Mouse (Mus musculus) testis, adult 2 months (tissue): ENCODE results near the gene Gsta3. TPM values are rescaled to one million over a fixed set of nuclear protein-coding genes. Genes with fewer than 3 reads are reported as not detected.

ENCODE experiments used
- H3K27ac ChIP-seq: fragments of 200-500 bp; 2 replicates; pipeline ENCODE4 v1.5.1; 2012; ENCODE audit warnings: low read depth, low read length; ENCODE audit not compliant: control insufficient read depth, insufficient read depth
- H3K27me3 ChIP-seq: fragments of 200-500 bp; 2 replicates; pipeline ENCODE4 v1.6.1; 2012; ENCODE audit warnings: mild to moderate bottlenecking, low read length, moderate library complexity; ENCODE audit not compliant: control insufficient read depth, insufficient read depth
- H3K36me3 ChIP-seq: fragments of 200-500 bp; 2 replicates; pipeline ENCODE4 v1.6.1; 2012; ENCODE audit warnings: mild to moderate bottlenecking, low read length; ENCODE audit not compliant: control insufficient read depth, insufficient read depth
- H3K4me1 ChIP-seq: fragments of 200-500 bp; 2 replicates; pipeline ENCODE4 v1.6.1; 2012; ENCODE audit warnings: low read length; ENCODE audit not compliant: control insufficient read depth, insufficient read depth
- H3K4me3 ChIP-seq: fragments of 200-500 bp; 2 replicates; pipeline ENCODE4 v1.5.1; 2012; ENCODE audit warnings: low read depth, mild to moderate bottlenecking, low read length, moderate library complexity, mixed read lengths; ENCODE audit not compliant: control insufficient read depth
- CTCF ChIP-seq: fragments of 200-500 bp; IDR thresholded peaks from 2 replicates; pipeline ENCODE4 v1.5.1; 2012; ENCODE audit warnings: low read depth, mild to moderate bottlenecking, inconsistent platforms, low read length, moderate library complexity; ENCODE audit not compliant: control insufficient read depth, insufficient read depth, insufficient replicate concordance
- POLR2A ChIP-seq: fragments of 200-500 bp; IDR thresholded peaks from 2 replicates; pipeline ENCODE4 v1.6.1; 2012; ENCODE audit warnings: low read depth, mild to moderate bottlenecking, inconsistent platforms, low read length, moderate library complexity; ENCODE audit not compliant: control insufficient read depth
- polyA plus RNA-seq: library from polyadenylated mRNA; depleted of rRNA; stranded (reverse); fragments of >200 nt; gene quantifications from 2 replicates; pipeline ENCODE4 v1.2.3, GENCODE M21; 2012

Gene Gsta3
- polyA plus RNA-seq, 1 experiment: 15.7 TPM

GRCm38 (mm10) chr1:21230376-21230775, 10.0 kb upstream of the Gsta3 start:
- TF ChIP-seq CTCF (no peak), POLR2A (no peak)
- Histone ChIP-seq H3K4me3 (no peak overlapping the region), H3K4me1 (no peaks in the 10 kb centered on the region), H3K36me3 (no peaks in the 10 kb centered on the region), H3K27ac (no peak overlapping the region), H3K27me3 (no peaks in the 10 kb centered on the region)

GRCm38 (mm10) chr1:21231744-21232464, 8.5 kb upstream of the Gsta3 start:
- H3K36me3 ChIP-seq: no peaks in the 10 kb centered on the region
- H3K27ac ChIP-seq: peak overlapping the region; percentile 29; the same call in 1 of the 2 replicates
- H3K4me3 ChIP-seq: no peak overlapping the region
- H3K27me3 ChIP-seq: no peaks in the 10 kb centered on the region
- TF ChIP-seq CTCF (no peak), POLR2A (no peak)
- H3K4me1 ChIP-seq: no peaks in the 10 kb centered on the region

- TF ChIP-seq POLR2A (no peak), CTCF (no peak)
- H3K27ac ChIP-seq: peak overlapping the region; percentile 29; the same call in 1 of the 2 replicates
- H3K27me3 ChIP-seq: no peaks in the 10 kb centered on the region
Measured at GRCm38 (mm10) chr1:21232516-21232915, 7.9 kb upstream of the Gsta3 start.

GRCm38 (mm10) chr1:21235359-21235758, 5.0 kb upstream of the Gsta3 start:
- no peaks in the 10 kb centered on the region for H3K36me3 ChIP-seq
- H3K27me3 ChIP-seq: no peaks in the 10 kb centered on the region
- H3K27ac ChIP-seq: no peak overlapping the region
- TF ChIP-seq CTCF (no peak), POLR2A (no peak)
- H3K4me1 ChIP-seq: no peaks in the 10 kb centered on the region; the same call in 1 of the 2 replicates
- no peak overlapping the region for H3K4me3 ChIP-seq

More at GRCm38 (mm10) chr1:21232516-21232915, 7.9 kb upstream of the Gsta3 start:
- no peaks in the 10 kb centered on the region for H3K4me1 ChIP-seq
- no peaks in the 10 kb centered on the region for H3K36me3 ChIP-seq
- H3K4me3 ChIP-seq: no peak overlapping the region

GRCm38 (mm10) chr1:21241096-21241495, 707 bp downstream of the Gsta3 start:
- H3K4me1 ChIP-seq: no peaks in the 10 kb centered on the region; the same call in 1 of the 2 replicates
- H3K4me3 ChIP-seq: no peak overlapping the region

GRCm38 (mm10) chr1:21244290-21244960, 4.0 kb downstream of the Gsta3 start:
- H3K36me3 ChIP-seq: no peaks in the 10 kb centered on the region
- no peak for TF ChIP-seq CTCF
- no peaks in the 10 kb centered on the region; the same call in 1 of the 2 replicates for H3K4me1 ChIP-seq
- no peaks in the 10 kb centered on the region for H3K27me3 ChIP-seq
- H3K27ac ChIP-seq: no peak overlapping the region
- no peak overlapping the region for H3K4me3 ChIP-seq

More at GRCm38 (mm10) chr1:21241096-21241495, 707 bp downstream of the Gsta3 start:
- Histone ChIP-seq H3K36me3 (no peaks in the 10 kb centered on the region), H3K27me3 (no peaks in the 10 kb centered on the region), H3K27ac (0 out of 2 replicates have a peak overlapping the region, but pooled peaks have one; percentile 6)
- no peak for TF ChIP-seq CTCF
- TF ChIP-seq POLR2A: no peak

- no peaks in the 10 kb centered on the region for H3K36me3 ChIP-seq
- no peak overlapping the region for H3K27ac ChIP-seq
- no peaks in the 10 kb centered on the region for H3K27me3 ChIP-seq
- H3K4me3 ChIP-seq: no peak overlapping the region
- no peak for TF ChIP-seq POLR2A
- TF ChIP-seq CTCF: no peak
- no peaks in the 10 kb centered on the region; the same call in 1 of the 2 replicates for H3K4me1 ChIP-seq
Measured at GRCm38 (mm10) chr1:21246136-21246535, 5.7 kb downstream of the Gsta3 start.
